Mouse (Mus musculus): ENCODE results near the gene Hnrnpm. TPM values are rescaled to one million over a fixed set of nuclear protein-coding genes. Genes with fewer than 3 reads are reported as not detected.
A peak's percentile ranks its signal among the peaks of the same experiment; 100 is the strongest.

Gene Hnrnpm
- polyA plus RNA-seq, 1 experiment from 2014 or later = 161 TPM

DNA sequence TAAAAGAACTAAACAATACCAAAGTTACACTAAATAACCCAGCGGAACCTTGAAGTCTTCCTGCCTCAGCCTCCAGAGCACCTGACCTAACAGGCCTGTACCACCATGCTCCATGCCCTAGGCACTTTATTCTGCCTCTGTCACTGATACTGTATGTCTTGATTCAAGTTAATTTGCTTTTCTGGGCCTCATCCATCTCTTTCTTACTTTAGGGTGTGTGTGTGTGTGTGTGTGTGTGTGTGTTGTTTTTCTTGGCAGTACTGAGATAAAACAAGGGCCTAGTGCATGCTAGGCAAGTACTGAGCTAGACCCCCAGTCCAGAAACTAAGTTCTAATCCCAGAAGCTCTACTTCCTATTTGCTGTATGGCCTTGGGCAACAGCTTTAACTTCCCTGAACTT is 30.6 kb upstream of the Hnrnpm start:
- 97% methylated on average over 1 of the region's 1 CpGs for WGBS
- no peaks in the 10 kb centered on the region for H3K27me3 ChIP-seq (ENCODE audit: control insufficient read depth, insufficient read depth, low read length)

DNA sequence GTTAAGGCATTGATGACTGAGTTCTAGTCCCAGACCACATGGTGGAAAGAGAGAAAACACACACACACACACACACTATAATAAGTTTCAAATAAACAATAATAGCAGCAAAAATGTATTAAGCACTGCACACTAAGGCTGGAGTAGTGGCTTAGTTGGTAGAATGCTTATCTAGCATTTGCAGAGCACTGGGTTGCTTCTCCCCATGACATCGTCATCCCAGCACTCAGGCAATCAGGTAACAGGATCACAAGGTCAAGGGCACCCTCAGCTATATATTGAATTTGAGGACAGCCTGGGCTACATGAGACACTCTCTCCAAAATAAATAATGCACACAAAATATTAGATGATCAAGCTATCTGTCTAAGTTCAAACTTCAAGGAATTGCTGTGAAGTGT is 28.1 kb upstream of the Hnrnpm start:
- WGBS = 94% methylated on average over 1 of the region's 1 CpGs
- DNase-seq (ENCODE audit: low spot score) (no peak), ATAC-seq (ENCODE audit: low FRiP score) (no peak)
- no peak overlapping the region for H3K27ac ChIP-seq
- no peak overlapping the region for H3K4me3 ChIP-seq (replicated peaks; ENCODE audit: low read length)
- H3K27me3 ChIP-seq (ENCODE audit: control insufficient read depth, insufficient read depth, low read length) = no peaks in the 10 kb centered on the region
- no peaks in the 10 kb centered on the region for H3K9me3 ChIP-seq (ENCODE audit: control insufficient read depth, low read length)
- no peaks in the 10 kb centered on the region for H3K36me3 ChIP-seq (replicated peaks; ENCODE audit: control insufficient read depth, insufficient read depth)
- H3K9ac ChIP-seq = no peak overlapping the region
- H3K4me1 ChIP-seq (replicated peaks; ENCODE audit: control insufficient read depth, insufficient read depth, low read length) = peaks cover 4% of the 10 kb centered on the region; the same call in 1 of the 2 replicates
- H3K4me2 ChIP-seq (replicated peaks) = no peak overlapping the region

More for the DNA sequence above, 30.6 kb upstream of the Hnrnpm start:
- no peak for DNase-seq (ENCODE audit: low spot score)
- H3K4me3 ChIP-seq (replicated peaks; ENCODE audit: low read length) = 0 out of 2 replicates have a peak overlapping the region, but pooled peaks have one; percentile 71
- H3K36me3 ChIP-seq (replicated peaks; ENCODE audit: control insufficient read depth, insufficient read depth) = no peaks in the 10 kb centered on the region
- no peak overlapping the region for H3K27ac ChIP-seq
- ATAC-seq (ENCODE audit: low FRiP score) = no peak
- H3K9ac ChIP-seq = no peak overlapping the region
- H3K4me2 ChIP-seq (replicated peaks) = no peak overlapping the region
- no peaks in the 10 kb centered on the region for H3K9me3 ChIP-seq (ENCODE audit: control insufficient read depth, low read length)
- peaks cover 4% of the 10 kb centered on the region; the same call in 1 of the 2 replicates for H3K4me1 ChIP-seq (replicated peaks; ENCODE audit: control insufficient read depth, insufficient read depth, low read length)

GRCm38 (mm10) chr17:33713271-33713670 is 26.6 kb upstream of the Hnrnpm start:
- no peak overlapping the region for H3K4me2 ChIP-seq (replicated peaks)
- 90% methylated on average over 5 of the region's 5 CpGs for WGBS
- ATAC-seq (ENCODE audit: low FRiP score) = no peak

GRCm38 (mm10) chr17:33709834-33710233 is 23.2 kb upstream of the Hnrnpm start:
- Histone ChIP-seq H3K27me3 (ENCODE audit: control insufficient read depth, insufficient read depth, low read length) (no peaks in the 10 kb centered on the region), H3K4me3 (replicated peaks; ENCODE audit: low read length) (no peak overlapping the region), H3K9me3 (ENCODE audit: control insufficient read depth, low read length) (no peaks in the 10 kb centered on the region), H3K4me2 (replicated peaks) (no peak overlapping the region), H3K27ac (no peak overlapping the region), H3K4me1 (replicated peaks; ENCODE audit: control insufficient read depth, insufficient read depth, low read length) (no peaks in the 10 kb centered on the region), H3K9ac (no peak overlapping the region), H3K36me3 (replicated peaks; ENCODE audit: control insufficient read depth, insufficient read depth) (peaks cover 31% of the 10 kb centered on the region)
- DNase-seq (ENCODE audit: low spot score) (no peak), ATAC-seq (ENCODE audit: low FRiP score) (no peak)
- WGBS = 84% methylated on average over 3 of the region's 3 CpGs

More at GRCm38 (mm10) chr17:33713271-33713670, 26.6 kb upstream of the Hnrnpm start:
- Histone ChIP-seq H3K27me3 (ENCODE audit: control insufficient read depth, insufficient read depth, low read length) (no peaks in the 10 kb centered on the region), H3K4me3 (replicated peaks; ENCODE audit: low read length) (no peak overlapping the region), H3K9ac (no peak overlapping the region), H3K27ac (no peak overlapping the region), H3K4me1 (replicated peaks; ENCODE audit: control insufficient read depth, insufficient read depth, low read length) (peaks cover 4% of the 10 kb centered on the region; the same call in 1 of the 2 replicates), H3K36me3 (replicated peaks; ENCODE audit: control insufficient read depth, insufficient read depth) (peaks cover 12% of the 10 kb centered on the region), H3K9me3 (ENCODE audit: control insufficient read depth, low read length) (no peaks in the 10 kb centered on the region)
- no peak for DNase-seq (ENCODE audit: low spot score)

DNA sequence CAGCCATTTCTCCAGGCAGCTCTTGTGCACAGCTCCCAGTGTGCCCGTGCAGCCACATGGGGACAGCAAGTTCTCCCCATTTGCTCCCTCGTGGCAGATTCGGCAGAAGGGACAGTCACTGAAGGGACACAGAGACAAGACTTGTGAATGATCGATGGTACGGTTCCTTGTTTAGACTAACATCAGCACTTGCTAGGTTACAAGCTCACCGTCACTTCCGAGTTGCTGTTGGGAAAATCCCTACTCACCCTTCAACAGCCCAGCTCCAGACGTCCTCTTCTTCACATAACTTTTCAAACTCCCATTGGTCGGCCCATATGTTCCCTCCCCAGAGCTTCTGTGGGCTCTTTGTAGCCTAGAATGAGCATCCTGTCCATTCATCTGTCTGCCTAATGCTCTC is 16.4 kb upstream of the Hnrnpm start:
- H3K27me3 ChIP-seq (ENCODE audit: control insufficient read depth, insufficient read depth, low read length) = no peaks in the 10 kb centered on the region
- H3K9ac ChIP-seq = no peak overlapping the region
- DNase-seq (ENCODE audit: low spot score) (no peak), ATAC-seq (ENCODE audit: low FRiP score) (no peak)
- no peaks in the 10 kb centered on the region for H3K9me3 ChIP-seq (ENCODE audit: control insufficient read depth, low read length)
- H3K4me2 ChIP-seq (replicated peaks) = no peak overlapping the region
- no peak overlapping the region for H3K27ac ChIP-seq
- H3K4me1 ChIP-seq (replicated peaks; ENCODE audit: control insufficient read depth, insufficient read depth, low read length) = no peaks in the 10 kb centered on the region
- 94% methylated on average over 9 of the region's 9 CpGs for WGBS
- H3K4me3 ChIP-seq (replicated peaks; ENCODE audit: low read length) = no peak overlapping the region
- peaks cover 48% of the 10 kb centered on the region for H3K36me3 ChIP-seq (replicated peaks; ENCODE audit: control insufficient read depth, insufficient read depth)

DNA sequence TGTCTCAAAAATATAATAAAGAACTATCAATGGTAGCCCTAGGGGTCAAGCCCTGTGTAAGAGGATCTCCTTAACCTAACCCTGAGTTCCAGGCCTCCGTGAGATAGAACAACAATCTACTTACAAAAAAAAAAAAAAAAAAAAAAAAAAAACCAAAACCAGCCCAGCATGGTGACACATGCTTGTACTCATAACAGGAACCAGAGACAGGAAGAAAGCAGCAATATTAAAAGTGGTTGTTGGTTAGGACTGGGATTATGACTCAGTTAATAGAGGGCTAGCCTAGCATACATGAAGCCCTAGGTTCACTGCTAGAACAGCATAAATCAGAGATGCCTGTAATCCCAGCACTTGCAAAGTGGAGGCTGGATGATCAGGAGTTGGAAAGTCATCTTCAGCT is 15.5 kb upstream of the Hnrnpm start:
- no peak for ATAC-seq (ENCODE audit: low FRiP score)
- DNase-seq (ENCODE audit: low spot score) = no peak
- Histone ChIP-seq H3K9me3 (ENCODE audit: control insufficient read depth, low read length) (no peaks in the 10 kb centered on the region), H3K9ac (no peak overlapping the region), H3K4me1 (replicated peaks; ENCODE audit: control insufficient read depth, insufficient read depth, low read length) (no peaks in the 10 kb centered on the region), H3K27me3 (ENCODE audit: control insufficient read depth, insufficient read depth, low read length) (no peaks in the 10 kb centered on the region), H3K27ac (no peak overlapping the region), H3K4me3 (replicated peaks; ENCODE audit: low read length) (no peak overlapping the region), H3K4me2 (replicated peaks) (no peak overlapping the region), H3K36me3 (replicated peaks; ENCODE audit: control insufficient read depth, insufficient read depth) (peaks cover 52% of the 10 kb centered on the region)
- 87% methylated on average over 1 of the region's 1 CpGs for WGBS

DNA sequence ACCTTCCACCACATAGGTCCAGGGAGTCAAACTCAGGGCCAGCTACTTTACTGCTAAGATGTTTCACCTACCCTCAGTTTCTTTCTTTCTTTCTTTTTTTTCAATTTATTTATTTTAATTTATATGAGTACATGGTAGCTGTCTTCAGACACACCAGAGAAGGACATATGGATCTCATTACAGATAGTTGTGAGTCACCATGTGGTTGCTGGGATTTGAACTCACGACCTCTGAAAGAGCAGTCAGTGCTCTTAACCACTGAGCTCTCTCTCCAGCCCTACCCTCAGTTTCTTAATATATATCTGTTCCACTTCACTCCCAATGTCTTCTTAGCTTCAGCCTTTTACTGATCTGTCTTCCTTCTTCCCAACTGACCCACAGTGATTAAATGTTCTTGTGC is 8.8 kb upstream of the Hnrnpm start:
- Histone ChIP-seq H3K27me3 (ENCODE audit: control insufficient read depth, insufficient read depth, low read length) (no peaks in the 10 kb centered on the region), H3K27ac (no peak overlapping the region), H3K4me2 (replicated peaks) (no peak overlapping the region), H3K4me3 (replicated peaks; ENCODE audit: low read length) (no peak overlapping the region), H3K4me1 (replicated peaks; ENCODE audit: control insufficient read depth, insufficient read depth, low read length) (no peaks in the 10 kb centered on the region), H3K9ac (no peak overlapping the region), H3K36me3 (replicated peaks; ENCODE audit: control insufficient read depth, insufficient read depth) (peaks cover 77% of the 10 kb centered on the region), H3K9me3 (ENCODE audit: control insufficient read depth, low read length) (no peaks in the 10 kb centered on the region)
- WGBS = 84% methylated on average over 1 of the region's 1 CpGs
- ATAC-seq (ENCODE audit: low FRiP score) = no peak
- DNase-seq (ENCODE audit: low spot score) = no peak

- peak overlapping the region; percentile 99 for H3K4me2 ChIP-seq (replicated peaks)
- peak overlapping the region; percentile 97 for H3K27ac ChIP-seq
- peak; percentile 96 for ATAC-seq (ENCODE audit: low FRiP score)
- H3K36me3 ChIP-seq (replicated peaks; ENCODE audit: control insufficient read depth, insufficient read depth) = peaks cover 5% of the 10 kb centered on the region
- H3K27me3 ChIP-seq (ENCODE audit: control insufficient read depth, insufficient read depth, low read length) = no peaks in the 10 kb centered on the region
- H3K4me3 ChIP-seq (replicated peaks; ENCODE audit: low read length) = peak overlapping the region; percentile 83
- under 1% methylated on average over 42 of the region's 42 CpGs for WGBS
- peaks cover 43% of the 10 kb centered on the region for H3K4me1 ChIP-seq (replicated peaks; ENCODE audit: control insufficient read depth, insufficient read depth, low read length)
- DNase-seq (ENCODE audit: low spot score) = peak; percentile 96
- H3K9ac ChIP-seq = peak overlapping the region; percentile 95
- H3K9me3 ChIP-seq (ENCODE audit: control insufficient read depth, low read length) = no peaks in the 10 kb centered on the region
Observed at GRCm38 (mm10) chr17:33685249-33685653, 1.4 kb downstream of the Hnrnpm start.

DNA sequence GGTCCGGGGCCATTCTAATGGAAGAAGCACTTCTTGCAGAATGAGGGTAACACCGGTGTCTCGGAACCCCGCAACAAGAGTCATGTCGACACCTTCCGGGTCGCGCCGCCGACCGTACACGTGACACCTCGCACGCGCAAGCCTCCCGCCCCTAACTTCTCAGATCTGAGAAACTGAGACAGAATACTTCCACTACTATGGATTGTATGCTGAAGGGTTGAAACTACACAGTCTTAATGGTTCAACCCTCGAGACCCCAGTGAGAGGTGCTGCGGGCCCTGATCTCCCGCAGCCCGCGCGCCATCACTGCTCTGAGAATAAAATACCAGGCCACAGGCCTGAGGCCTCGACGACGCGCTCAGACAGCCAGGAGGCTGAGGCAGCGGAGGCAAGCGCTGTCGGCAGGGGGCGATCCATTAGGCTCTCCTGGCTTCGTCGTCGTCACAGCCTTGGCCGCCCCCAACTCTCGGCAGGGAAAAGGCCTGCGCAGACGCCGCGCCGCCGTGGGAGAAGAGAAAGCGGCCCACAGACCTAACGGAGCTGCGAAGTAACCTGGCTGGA is 1.9 kb downstream of the Hnrnpm start:
- Histone ChIP-seq H3K4me2 (replicated peaks) (peak overlapping the region; percentile 99), H3K27ac (peak overlapping the region; percentile 97), H3K4me1 (replicated peaks; ENCODE audit: control insufficient read depth, insufficient read depth, low read length) (peaks cover 43% of the 10 kb centered on the region), H3K36me3 (replicated peaks; ENCODE audit: control insufficient read depth, insufficient read depth) (peaks cover 5% of the 10 kb centered on the region), H3K27me3 (ENCODE audit: control insufficient read depth, insufficient read depth, low read length) (no peaks in the 10 kb centered on the region), H3K9me3 (ENCODE audit: control insufficient read depth, low read length) (no peaks in the 10 kb centered on the region), H3K9ac (peak overlapping the region; percentile 95), H3K4me3 (replicated peaks; ENCODE audit: low read length) (peak overlapping the region; percentile 83)
- ATAC-seq (ENCODE audit: low FRiP score) = peak; percentile 84
- 0% methylated on average over 36 of the region's 44 CpGs for WGBS
- DNase-seq (ENCODE audit: low spot score) = peak; percentile 70

DNA sequence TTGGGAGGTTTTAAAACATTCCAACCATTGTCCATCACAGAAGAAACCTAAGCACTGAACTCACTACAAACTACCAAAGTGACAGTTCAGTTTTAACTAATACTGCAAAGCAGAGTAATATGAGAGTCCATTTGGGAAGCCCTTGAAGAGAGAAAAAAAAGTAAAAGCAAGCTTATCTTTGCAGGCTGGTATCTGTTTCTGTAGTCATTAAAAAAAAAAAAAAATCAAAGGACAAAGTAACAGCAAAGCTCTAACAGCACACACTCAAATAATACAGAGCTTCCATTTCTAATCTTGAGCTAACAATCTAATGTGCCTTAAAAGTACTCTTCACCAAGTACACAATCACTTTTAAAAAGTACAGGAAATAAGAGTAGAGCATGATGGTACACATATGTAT is 4.9 kb downstream of the Hnrnpm start:
- H3K27me3 ChIP-seq (ENCODE audit: control insufficient read depth, insufficient read depth, low read length) = no peaks in the 10 kb centered on the region
- H3K9me3 ChIP-seq (ENCODE audit: control insufficient read depth, low read length) = no peaks in the 10 kb centered on the region
- DNase-seq (ENCODE audit: low spot score) (no peak), ATAC-seq (ENCODE audit: low FRiP score) (no peak)
- peaks cover 43% of the 10 kb centered on the region for H3K4me1 ChIP-seq (replicated peaks; ENCODE audit: control insufficient read depth, insufficient read depth, low read length)
- no peak overlapping the region for H3K9ac ChIP-seq
- H3K4me3 ChIP-seq (replicated peaks; ENCODE audit: low read length) = no peak overlapping the region
- H3K4me2 ChIP-seq (replicated peaks) = peak overlapping the region; percentile 17
- H3K36me3 ChIP-seq (replicated peaks; ENCODE audit: control insufficient read depth, insufficient read depth) = peaks cover 14% of the 10 kb centered on the region
- no peak overlapping the region for H3K27ac ChIP-seq

Data from hindbrain, embryonic 14.5 days (tissue).